Mouse (Mus musculus) spleen, adult 2 months (tissue): ENCODE results near the gene Acsm2.

Source experiments
- CTCF ChIP-seq: fragments of 200-500 bp; IDR thresholded peaks from 2 replicates; pipeline ENCODE4 v1.5.1; 2011; ENCODE audit warnings: mild to moderate bottlenecking, inconsistent platforms; ENCODE audit not compliant: insufficient read depth, insufficient read length, insufficient replicate concordance; ENCODE audit errors: extremely low read depth
- POLR2A ChIP-seq: fragments of 200-500 bp; IDR thresholded peaks from 2 replicates; pipeline ENCODE4 v1.6.1; 2011; ENCODE audit warnings: low read depth, low read length, inconsistent platforms

DNA sequence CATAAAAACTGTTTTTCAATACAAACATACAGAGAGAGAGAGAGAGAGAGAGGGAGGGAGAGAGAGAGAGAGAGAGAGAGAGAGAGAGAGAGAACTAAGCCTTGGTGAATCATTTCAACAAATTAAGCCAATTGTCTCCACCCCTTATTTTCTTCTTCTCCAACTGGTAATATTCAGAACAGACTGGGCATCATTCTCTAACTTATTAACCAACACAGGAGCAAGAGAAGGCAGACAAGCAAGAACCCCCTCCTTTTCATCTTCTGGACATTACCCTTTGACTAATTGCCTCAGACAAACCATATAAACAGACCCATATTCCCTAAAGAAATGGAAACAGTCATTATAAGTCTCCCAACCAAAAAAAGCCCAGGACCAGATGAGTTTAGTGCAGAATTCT, 84.6 kb downstream of the Acsm2 start:
- TF ChIP-seq CTCF (no peak), POLR2A (no peak)
